Comparison of ENCODE assay signal across 18 mouse cellular contexts in genomic region chr14:75185796-75186594, GRCm38 (mm10). TPM values are rescaled to one million over a fixed set of nuclear protein-coding genes. Genes with fewer than 3 reads are reported as not detected.
DNase-seq lines count a peak whose midpoint lies in the region; ATAC-seq and TF ChIP-seq lines count a peak whose summit lies in the region.
"Had no signal": no experiment of that assay in that cellular context is flagged by ENCODE, and none has a peak within 500 bp of the region (broad histone marks: within the 10 kb centered on the region; RNA-seq: fewer than 3 reads in every experiment).

No protein-coding gene starts in this region.

- no peak overlapping the region for H3K4me2 ChIP-seq in heart, embryonic 11.5 days
- H3K4me2 ChIP-seq in heart, embryonic 12.5 days = no peak overlapping the region
- peak overlapping the region; percentile 32; the same call in 1 of the 2 replicates for H3K4me2 ChIP-seq in liver, embryonic 16.5 days (ENCODE audit: low read depth, low read length)
- H3K4me2 ChIP-seq: limb, embryonic 12.5 days had no signal

- no peak for TF ChIP-seq POLR2A in small intestine, adult 2 months (IDR thresholded peaks at IDR 0.05; ENCODE audit: low read depth, low read length)
- TF ChIP-seq POLR2A in lung, adult 2 months (IDR thresholded peaks at IDR 0.05; ENCODE audit: borderline replicate concordance, extremely low read depth, low read depth, low read length) = no peak

- 0 out of 2 replicates have a peak overlapping the region, but pooled peaks have one; percentile 15 for H3K27ac ChIP-seq in heart, embryonic 11.5 days (ENCODE audit: low read depth, low read length)
- H3K27ac ChIP-seq in heart, embryonic 12.5 days (ENCODE audit: poor library complexity, severe bottlenecking) = no peak overlapping the region; the same call in 1 of the 2 replicates
- H3K27ac ChIP-seq in liver, embryonic 16.5 days (ENCODE audit: low read length) = peak overlapping the region; percentile 52; the same call in 1 of the 2 replicates
- H3K27ac ChIP-seq in small intestine, adult 2 months (ENCODE audit: insufficient read depth, low read depth, low read length) = peak overlapping the region; percentile 53
- H3K27ac ChIP-seq: limb, embryonic 12.5 days had no signal

- peaks cover 4% of the 10 kb centered on the region; the same call in 1 of the 2 replicates for H3K4me1 ChIP-seq in heart, embryonic 11.5 days (ENCODE audit: control insufficient read depth, insufficient read depth, low read length)
- peaks cover 14% of the 10 kb centered on the region for H3K4me1 ChIP-seq in heart, embryonic 12.5 days (replicated peaks)
- peaks cover 28% of the 10 kb centered on the region for H3K4me1 ChIP-seq in liver, embryonic 16.5 days (ENCODE audit: control insufficient read depth, low read depth, low read length)
- H3K4me1 ChIP-seq in small intestine, adult 2 months (ENCODE audit: control insufficient read depth, insufficient read depth, insufficient read length, low read length) = peaks cover 4% of the 10 kb centered on the region
- H3K4me1 ChIP-seq in lung, adult 2 months (ENCODE audit: control insufficient read depth, insufficient read depth, low read length) = no peaks in the 10 kb centered on the region; the same call in 1 of the 2 replicates
- H3K4me1 ChIP-seq: limb, embryonic 12.5 days had no signal

- no peak for DNase-seq in cerebellum, adult 11-12 months
- no peak for DNase-seq in lung, adult 2 months
- DNase-seq in neural tube, embryonic 10.5 days (ENCODE audit: extremely low spot score, low spot score) = no peak
- DNase-seq: adrenal gland, adult 2 months; heart, postnatal 36 days; kidney, postnatal 36 days; spleen, adult 18-20 months; thymus, adult 18-20 months had no signal

- H3K9ac ChIP-seq in heart, embryonic 11.5 days (ENCODE audit: low read depth, low read length) = no peak overlapping the region
- no peak overlapping the region for H3K9ac ChIP-seq in heart, embryonic 12.5 days
- no peak overlapping the region for H3K9ac ChIP-seq in liver, embryonic 16.5 days (ENCODE audit: low read depth, low read length)
- H3K9ac ChIP-seq: limb, embryonic 12.5 days had no signal

- no peaks in the 10 kb centered on the region for H3K9me3 ChIP-seq in heart, embryonic 11.5 days (replicated peaks; ENCODE audit: control insufficient read depth, low read length)
- H3K9me3 ChIP-seq in heart, embryonic 12.5 days (replicated peaks) = no peaks in the 10 kb centered on the region
- no peaks in the 10 kb centered on the region for H3K9me3 ChIP-seq in liver, embryonic 16.5 days (replicated peaks; ENCODE audit: control insufficient read depth, low read length)
- H3K9me3 ChIP-seq: limb, embryonic 12.5 days had no signal

- no peaks in the 10 kb centered on the region for H3K36me3 ChIP-seq in heart, embryonic 11.5 days (ENCODE audit: control insufficient read depth, insufficient read depth, low read length)
- no peaks in the 10 kb centered on the region for H3K36me3 ChIP-seq in heart, embryonic 12.5 days
- H3K36me3 ChIP-seq in liver, embryonic 16.5 days (ENCODE audit: control insufficient read depth, insufficient read depth) = no peaks in the 10 kb centered on the region
- no peaks in the 10 kb centered on the region for H3K36me3 ChIP-seq in small intestine, adult 2 months (ENCODE audit: control insufficient read depth, insufficient read depth, low read length)
- H3K36me3 ChIP-seq: limb, embryonic 12.5 days had no signal

- no peak for ATAC-seq in heart, embryonic 11.5 days (replicated peaks; ENCODE audit: insufficient number of reproducible peaks, low FRiP score, low TSS enrichment)
- no peak for ATAC-seq in heart, embryonic 12.5 days (ENCODE audit: insufficient number of reproducible peaks, low FRiP score)
- peak; percentile 50 for ATAC-seq in granulocyte monocyte progenitor cell, adult 5-6 weeks (replicated peaks; ENCODE audit: poor library complexity, severe bottlenecking)
- peak; percentile 55 for ATAC-seq in liver, embryonic 16.5 days (ENCODE audit: low read depth)
- ATAC-seq: Patski had no signal

- TF ChIP-seq CTCF in small intestine, adult 2 months (IDR thresholded peaks at IDR 0.05; ENCODE audit: extremely low read depth, insufficient read length, insufficient replicate concordance, low read depth, low read length) = no peak
- TF ChIP-seq CTCF in lung, adult 2 months (IDR thresholded peaks at IDR 0.05; ENCODE audit: insufficient read depth, low read length) = no peak

- 37% methylated on average over 5 of the region's 5 CpGs for WGBS in heart, embryonic 11.5 days (ENCODE audit: insufficient replicate concordance)
- WGBS in heart, embryonic 12.5 days = 34% methylated on average over 5 of the region's 5 CpGs
- WGBS in liver, embryonic 16.5 days (ENCODE audit: insufficient replicate concordance) = 5% methylated on average over 5 of the region's 5 CpGs
- 39% methylated on average over 5 of the region's 5 CpGs for WGBS in small intestine, adult 2 months
- WGBS in lung, adult 2 months = 44% methylated on average over 5 of the region's 5 CpGs

- no peaks in the 10 kb centered on the region for H3K27me3 ChIP-seq in heart, embryonic 11.5 days (ENCODE audit: control insufficient read depth, insufficient read depth, low read length)
- no peaks in the 10 kb centered on the region for H3K27me3 ChIP-seq in heart, embryonic 12.5 days (replicated peaks)
- H3K27me3 ChIP-seq in liver, embryonic 16.5 days (ENCODE audit: control insufficient read depth, insufficient read depth, low read depth, low read length) = no peaks in the 10 kb centered on the region
- no peaks in the 10 kb centered on the region for H3K27me3 ChIP-seq in small intestine, adult 2 months (ENCODE audit: control insufficient read depth, insufficient read depth, low read length)
- H3K27me3 ChIP-seq: limb, embryonic 12.5 days had no signal

- H3K4me3 ChIP-seq in heart, embryonic 11.5 days (ENCODE audit: low read depth, low read length) = no peak overlapping the region
- H3K4me3 ChIP-seq in heart, embryonic 12.5 days = no peak overlapping the region
- H3K4me3 ChIP-seq in liver, embryonic 16.5 days (ENCODE audit: low read depth, low read length) = no peak overlapping the region
- H3K4me3 ChIP-seq in small intestine, adult 2 months (ENCODE audit: low read depth, low read length) = no peak overlapping the region
- no peak overlapping the region for H3K4me3 ChIP-seq in lung, adult 2 months (replicated peaks; ENCODE audit: extremely low read depth, low read depth, low read length)
- H3K4me3 ChIP-seq: limb, embryonic 12.5 days; myocyte had no signal

RNA-seq across cellular contexts. Expression of gene Lcp1, which starts 55.1 kb away (rescaled TPM):
- polyA plus RNA-seq in heart, embryonic 11.5 days (2014; fragmentation: Nextera tagmentation; extraction: Ambion mirVana) = 33.0 and 35.7 TPM in 2 replicates
- 36.1 and 37.2 TPM in 2 replicates for polyA plus RNA-seq in heart, embryonic 12.5 days (2016; fragmentation: Nextera tagmentation; extraction: Ambion mirVana)
- total RNA-seq in granulocyte monocyte progenitor cell, adult 5-6 weeks (2014; fragmentation: Nextera tagmentation) = 450 and 461 TPM in 2 replicates
- total RNA-seq in granulocyte monocyte progenitor cell, adult 5-6 weeks (2017) = 316 and 346 TPM in 2 replicates
- 43.0 and 43.1 TPM in 2 replicates for polyA plus RNA-seq in liver, embryonic 16.5 days (2015; fragmentation: Nextera tagmentation; extraction: Ambion mirVana)
- 3.9 and 5.6 TPM in 2 replicates for polyA plus RNA-seq in small intestine, adult 2 months (2012; rRNA removed)
- 26.6 and 54.4 TPM in 2 replicates for polyA plus RNA-seq in lung, adult 2 months (2012; rRNA removed)
- polyA plus RNA-seq: myocyte had no signal

RNA-seq across cellular contexts. Expression of gene Lrrc63, which starts 55.3 kb away (rescaled TPM):
- not detected in 2 replicates for polyA plus RNA-seq in heart, embryonic 11.5 days (2014; fragmentation: Nextera tagmentation; extraction: Ambion mirVana)
- not detected in 2 replicates for polyA plus RNA-seq in heart, embryonic 12.5 days (2016; fragmentation: Nextera tagmentation; extraction: Ambion mirVana)
- not detected in 2 replicates for total RNA-seq in granulocyte monocyte progenitor cell, adult 5-6 weeks (2014; fragmentation: Nextera tagmentation)
- not detected in 2 replicates for total RNA-seq in granulocyte monocyte progenitor cell, adult 5-6 weeks (2017)
- polyA plus RNA-seq in liver, embryonic 16.5 days (2015; fragmentation: Nextera tagmentation; extraction: Ambion mirVana) = 0.05 TPM in 1 of 2 replicates, not detected in the other
- polyA plus RNA-seq in small intestine, adult 2 months (2012; rRNA removed) = not detected in 2 replicates
- 0.03 and 0.04 TPM in 2 replicates for polyA plus RNA-seq in lung, adult 2 months (2012; rRNA removed)
- total RNA-seq: adrenal gland, adult 2 months; heart, postnatal 36 days had no signal
- polyA plus RNA-seq: adrenal gland, adult 2 months; intestine, embryonic 14.5 days; myocyte; Patski had no signal

RNA-seq across cellular contexts. Expression of gene Cpb2, which starts 56.1 kb away (rescaled TPM):
- 1.1 TPM in 1 of 2 replicates, not detected in the other for polyA plus RNA-seq in heart, embryonic 11.5 days (2014; fragmentation: Nextera tagmentation; extraction: Ambion mirVana)
- 0.15 and 0.87 TPM in 2 replicates for polyA plus RNA-seq in heart, embryonic 12.5 days (2016; fragmentation: Nextera tagmentation; extraction: Ambion mirVana)
- total RNA-seq in granulocyte monocyte progenitor cell, adult 5-6 weeks (2014; fragmentation: Nextera tagmentation) = not detected in 2 replicates
- total RNA-seq in granulocyte monocyte progenitor cell, adult 5-6 weeks (2017) = not detected in 2 replicates
- polyA plus RNA-seq in liver, embryonic 16.5 days (2015; fragmentation: Nextera tagmentation; extraction: Ambion mirVana) = 185 and 198 TPM in 2 replicates
- polyA plus RNA-seq in small intestine, adult 2 months (2012; rRNA removed) = not detected in 2 replicates
- 0.09 and 0.10 TPM in 2 replicates for polyA plus RNA-seq in lung, adult 2 months (2012; rRNA removed)
- total RNA-seq: heart, postnatal 36 days had no signal
- polyA plus RNA-seq: adrenal gland, adult 2 months; gonadal fat pad, adult 2 months; limb, embryonic 12.5 days; myocyte; Patski had no signal

Comparison
In these comparisons a context has a peak if more than half of its experiments do, and no peak if none do; other contexts are left out.
1. ATAC-seq: peak in granulocyte monocyte progenitor cell, adult 5-6 weeks (single experiment) and liver, embryonic 16.5 days (single experiment); none in heart, embryonic 11.5 days (single experiment) and heart, embryonic 12.5 days (single experiment).
2. RNA of gene Cpb2, which starts 56.1 kb away (polyA plus RNA-seq): 185 to 198 TPM in liver, embryonic 16.5 days; 1.1 TPM in heart, embryonic 11.5 days, 0.15 to 0.87 TPM in heart, embryonic 12.5 days, 0.09 to 0.10 TPM in lung, adult 2 months and not detected in small intestine, adult 2 months; every median in the first group is over 10 times any median in the second.